Mouse (Mus musculus) hindbrain, embryonic 11.5 days (tissue): ENCODE measurements around the gene Dgkh. TPM values are rescaled to one million over a fixed set of nuclear protein-coding genes. Genes with fewer than 3 reads are reported as not detected.

ENCODE experiments used
- ATAC-seq: fragments of 200-750 bp; cut with Nextera tagmentation; 2 replicates; pipeline ENCODE4 v1.8.0; 2017; ENCODE audit warnings: mild to moderate bottlenecking, moderate TSS enrichment, moderate library complexity; ENCODE audit not compliant: low FRiP score
- DNase-seq: peaks from one replicate; pipeline ENCODE4 v3.0.0-alpha.2; 2015; ENCODE audit warnings: low spot score
- H3K27ac ChIP-seq: fragments of 300-500 bp; sonication (generic); 2 replicates; pipeline ENCODE4 v1.5.1; 2014; ENCODE audit warnings: mild to moderate bottlenecking, low read depth, low read length
- H3K27me3 ChIP-seq: fragments of 300-500 bp; sonication (generic); 2 replicates; pipeline ENCODE4 v1.6.1; 2014; ENCODE audit warnings: mild to moderate bottlenecking, low read length, moderate library complexity, mixed read lengths; ENCODE audit not compliant: control insufficient read depth, insufficient read depth
- H3K36me3 ChIP-seq: fragments of 300-500 bp; sonication (generic); 2 replicates; pipeline ENCODE4 v1.6.1; 2014; ENCODE audit warnings: mild to moderate bottlenecking, low read length, moderate library complexity, mixed read lengths; ENCODE audit not compliant: control insufficient read depth, insufficient read depth
- H3K4me1 ChIP-seq: fragments of 300-500 bp; sonication (generic); replicated peaks from 2 replicates; pipeline ENCODE4 v1.6.1; 2014; ENCODE audit warnings: low read length, mixed read lengths; ENCODE audit not compliant: control insufficient read depth, insufficient read depth
- H3K4me2 ChIP-seq: fragments of 300-500 bp; sonication (generic); replicated peaks from 2 replicates; pipeline ENCODE4 v1.6.1; 2014; ENCODE audit warnings: mild to moderate bottlenecking, low read depth, low read length
- H3K4me3 ChIP-seq: fragments of 300-500 bp; sonication (generic); 2 replicates; pipeline ENCODE4 v1.5.1; 2014; ENCODE audit warnings: low read depth, low read length
- H3K9ac ChIP-seq: fragments of 300-500 bp; sonication (generic); 2 replicates; pipeline ENCODE4 v1.6.1; 2014; ENCODE audit warnings: low read depth, low read length
- H3K9me3 ChIP-seq: fragments of 300-500 bp; sonication (generic); 2 replicates; pipeline ENCODE4 v1.6.1; 2016; ENCODE audit warnings: low read length; ENCODE audit not compliant: control insufficient read depth
- WGBS: fragments of 180-500 bp; shearing (Covaris S2); extraction: QIAGEN DNeasy Blood & Tissue Kit; methylation state at CpG from one replicate; pipeline ENCODE4 v1.1.7; 2014; 5-methylcytosine and 5-hydroxymethylcytosine counted together
- polyA plus RNA-seq: library from polyadenylated mRNA; unstranded; fragments of >200 nt; fragmentation: Nextera tagmentation; extraction: Ambion mirVana; gene quantifications from 2 replicates; pipeline ENCODE4 v1.2.1, GENCODE M21; 2014

The Dgkh gene
- polyA plus RNA-seq, 1 experiment from 2014 or later, result 2.2 TPM

DNA sequence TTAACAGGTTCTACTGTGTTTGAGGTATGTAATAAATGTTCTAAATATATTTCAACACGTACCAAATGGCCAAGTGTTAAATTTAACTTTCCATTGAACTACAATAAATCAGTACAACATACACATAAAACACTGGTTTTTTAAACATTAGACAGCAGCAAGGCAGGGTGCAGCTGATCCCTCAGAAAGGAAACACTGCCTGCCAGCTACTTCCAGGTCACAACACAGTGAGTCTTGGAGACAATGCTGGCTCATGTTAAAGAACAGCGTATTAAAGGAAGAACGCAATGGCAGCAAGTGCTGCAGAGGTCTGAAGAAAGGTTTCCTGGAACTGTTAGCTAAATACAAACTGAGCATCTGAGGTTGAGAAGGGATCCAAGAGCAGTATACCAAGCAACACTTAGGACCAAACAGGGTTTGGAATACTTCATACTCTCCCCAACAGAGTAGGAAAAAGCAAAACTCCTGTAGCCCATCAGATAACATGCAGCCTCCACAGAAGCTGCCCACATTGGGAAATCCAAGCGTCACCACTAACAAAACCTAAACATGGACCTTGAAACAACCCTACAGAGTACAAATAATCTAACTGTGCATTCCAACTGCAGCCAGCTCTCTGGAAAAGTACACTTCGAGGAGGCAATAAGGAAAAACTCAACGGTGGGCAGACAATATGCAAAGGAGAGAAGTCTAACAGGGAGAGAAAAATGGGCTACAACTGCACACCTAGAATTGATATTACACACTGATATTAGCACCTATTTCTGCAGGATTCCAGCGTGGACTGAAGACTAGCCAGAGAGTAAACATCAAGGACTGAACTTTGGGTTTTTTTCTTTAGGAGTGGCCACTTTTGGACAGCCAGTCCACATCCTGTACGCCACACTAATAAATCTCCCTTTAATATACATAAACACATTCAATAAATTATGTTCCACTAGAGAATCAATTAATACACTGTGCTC lies 203.8 kb downstream of the Dgkh start:
- H3K9me3 ChIP-seq, result no peaks in the 10 kb centered on the region
- no peaks in the 10 kb centered on the region for H3K36me3 ChIP-seq
- H3K27ac ChIP-seq, result no peak overlapping the region
- no peaks in the 10 kb centered on the region for H3K4me1 ChIP-seq
- no peak for ATAC-seq
- no peak overlapping the region for H3K9ac ChIP-seq
- H3K4me2 ChIP-seq, result no peak overlapping the region
- no peak overlapping the region for H3K4me3 ChIP-seq
- 91% methylated on average over 8 of the region's 8 CpGs for WGBS
- H3K27me3 ChIP-seq, result no peaks in the 10 kb centered on the region
- no peak for DNase-seq

DNA sequence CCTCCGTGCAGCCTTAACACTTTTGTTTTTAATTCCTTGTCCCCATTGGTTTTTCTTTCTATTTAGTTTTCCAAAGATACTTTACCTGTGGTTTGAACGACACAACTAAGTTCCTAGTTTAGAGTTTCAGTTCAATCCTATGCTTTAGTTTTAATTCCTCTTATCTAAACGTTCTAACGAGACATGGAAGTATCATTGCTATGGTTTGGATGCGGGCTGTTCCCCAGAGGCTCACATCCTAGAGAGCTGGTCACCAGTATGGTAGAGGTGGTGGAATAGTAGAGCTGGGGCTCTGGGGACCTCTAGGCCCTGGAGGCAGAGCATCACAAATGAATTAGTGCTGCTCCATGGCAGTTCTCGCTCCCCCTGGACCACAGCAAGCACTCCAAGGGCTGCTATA lies 205.7 kb downstream of the Dgkh start:
- Histone ChIP-seq H3K4me1 (no peaks in the 10 kb centered on the region), H3K4me2 (no peak overlapping the region), H3K27ac (no peak overlapping the region), H3K4me3 (no peak overlapping the region), H3K27me3 (no peaks in the 10 kb centered on the region), H3K9ac (no peak overlapping the region), H3K9me3 (no peaks in the 10 kb centered on the region), H3K36me3 (no peaks in the 10 kb centered on the region)
- DNase-seq (no peak), ATAC-seq (no peak)
- WGBS, result 70% methylated on average over 6 of the region's 6 CpGs

DNA sequence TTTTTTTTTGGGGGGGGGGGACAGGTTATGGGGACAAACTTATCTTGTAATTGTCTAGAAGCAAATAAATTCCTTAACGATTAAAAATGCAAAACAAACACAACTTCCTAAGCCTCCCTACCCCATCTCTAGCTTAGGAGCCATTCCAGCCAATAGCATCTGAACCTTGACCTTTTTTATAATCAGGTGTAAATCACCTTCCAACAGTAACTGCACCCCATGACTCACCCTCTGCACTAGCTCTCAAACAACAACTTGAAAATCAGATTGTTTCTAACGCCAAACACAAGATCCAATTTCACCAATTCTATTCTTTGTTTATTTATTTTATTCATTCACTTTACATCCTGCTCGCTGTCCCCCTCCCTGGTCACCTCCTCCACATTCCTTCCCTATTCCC lies 206.1 kb downstream of the Dgkh start:
- Histone ChIP-seq H3K27me3 (no peaks in the 10 kb centered on the region), H3K4me1 (no peaks in the 10 kb centered on the region), H3K4me3 (no peak overlapping the region), H3K4me2 (no peak overlapping the region), H3K36me3 (no peaks in the 10 kb centered on the region), H3K9ac (no peak overlapping the region), H3K9me3 (no peaks in the 10 kb centered on the region), H3K27ac (no peak overlapping the region)
- no peak for DNase-seq
- no peak for ATAC-seq
- 79% methylated on average over 3 of the region's 3 CpGs for WGBS

DNA sequence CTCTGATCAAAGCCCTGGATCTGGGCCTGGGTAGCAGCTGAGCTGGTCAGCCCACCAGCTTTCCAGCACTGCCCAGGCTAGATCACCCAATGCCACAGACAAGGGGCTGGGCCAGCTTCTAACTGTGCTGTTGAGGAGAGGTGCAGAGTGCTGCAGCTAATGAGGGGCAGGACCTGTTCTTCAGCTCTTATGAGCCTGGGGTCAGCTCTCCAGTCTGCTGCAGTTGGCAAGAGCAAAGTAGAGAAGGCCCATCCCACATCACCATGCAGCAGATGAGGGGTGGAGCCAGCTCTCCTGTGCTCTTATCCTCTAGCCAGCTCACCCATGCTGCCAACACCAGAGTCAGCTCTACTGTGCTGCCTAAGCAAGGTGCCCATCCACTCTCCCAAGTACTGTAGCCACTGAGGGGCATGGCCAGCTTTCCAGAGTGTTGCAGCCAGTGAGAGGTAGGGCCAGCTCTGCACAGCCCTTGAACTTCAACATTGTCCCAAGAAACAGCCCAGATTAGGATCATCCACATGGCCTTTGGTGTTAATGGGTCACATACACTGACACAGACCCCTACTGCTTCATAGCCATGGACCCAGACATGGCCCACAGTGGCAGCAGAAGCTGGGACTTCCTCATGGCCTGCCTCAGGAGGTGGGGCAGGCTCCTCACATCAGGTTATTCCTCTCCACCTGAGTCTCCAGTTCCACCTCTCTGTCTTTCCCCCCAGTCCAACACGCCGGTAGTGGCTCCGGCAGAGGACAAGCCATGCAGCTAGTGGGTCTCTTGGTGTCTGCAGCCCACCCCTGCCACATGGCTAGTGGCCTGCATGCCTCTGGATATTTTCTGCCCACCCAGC lies 206.7 kb downstream of the Dgkh start:
- H3K9me3 ChIP-seq, result no peaks in the 10 kb centered on the region
- no peak overlapping the region for H3K9ac ChIP-seq
- ATAC-seq, result no peak
- DNase-seq, result no peak
- H3K27me3 ChIP-seq, result no peaks in the 10 kb centered on the region
- H3K4me2 ChIP-seq, result no peak overlapping the region
- H3K36me3 ChIP-seq, result no peaks in the 10 kb centered on the region
- no peak overlapping the region for H3K27ac ChIP-seq
- H3K4me1 ChIP-seq, result no peaks in the 10 kb centered on the region
- H3K4me3 ChIP-seq, result no peak overlapping the region
- 100% methylated on average over 3 of the region's 3 CpGs for WGBS

DNA sequence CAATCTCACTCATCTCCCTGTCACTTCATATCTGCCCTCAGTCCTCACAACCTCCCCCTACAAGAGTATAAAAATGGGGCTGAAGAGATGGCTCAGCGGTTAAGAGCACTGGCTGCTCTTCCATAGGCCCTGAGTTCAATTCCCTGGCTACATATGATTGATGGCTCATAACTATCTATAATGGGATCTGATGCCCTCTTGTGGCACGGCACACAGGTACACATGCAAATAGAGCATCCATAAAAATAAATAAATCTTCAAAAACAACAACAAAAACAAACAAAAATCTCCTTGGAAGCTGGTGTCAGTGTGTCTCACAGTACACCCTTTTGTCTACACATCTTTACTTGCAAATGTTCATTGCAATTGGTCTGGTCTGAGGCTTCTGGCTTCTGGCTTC lies 207.5 kb downstream of the Dgkh start:
- Histone ChIP-seq H3K36me3 (no peaks in the 10 kb centered on the region), H3K4me2 (no peak overlapping the region), H3K4me3 (no peak overlapping the region), H3K4me1 (no peaks in the 10 kb centered on the region), H3K9ac (no peak overlapping the region), H3K9me3 (no peaks in the 10 kb centered on the region), H3K27me3 (no peaks in the 10 kb centered on the region), H3K27ac (no peak overlapping the region)
- ATAC-seq, result no peak
- WGBS, result 96% methylated on average over 2 of the region's 2 CpGs
- DNase-seq, result no peak

DNA sequence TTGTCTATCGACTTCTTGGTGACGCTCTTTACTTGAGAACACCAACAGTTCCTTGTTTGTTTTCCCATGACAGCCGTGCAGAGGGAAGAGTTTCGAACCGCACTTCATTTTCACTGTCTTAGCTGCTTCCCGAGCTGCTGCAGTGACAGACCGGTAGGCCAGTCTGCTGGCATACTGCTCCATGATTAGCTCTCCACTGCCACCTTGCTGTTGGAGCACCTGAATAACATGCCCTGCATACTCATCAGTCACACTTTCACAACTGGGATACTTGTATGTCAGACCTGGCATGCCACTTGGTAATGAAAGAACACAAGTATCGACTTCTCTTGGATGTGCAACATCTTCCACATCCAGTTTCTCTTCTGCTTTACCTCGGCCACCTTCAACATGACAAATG lies 221.9 kb downstream of the Dgkh start:
- Histone ChIP-seq H3K27me3 (no peaks in the 10 kb centered on the region), H3K36me3 (0 out of 2 replicates have a peak, but pooled peaks cover 2% of the 10 kb centered on the region), H3K4me2 (no peak overlapping the region), H3K9me3 (no peaks in the 10 kb centered on the region), H3K27ac (no peak overlapping the region), H3K4me3 (no peak overlapping the region), H3K4me1 (no peaks in the 10 kb centered on the region), H3K9ac (no peak overlapping the region)
- WGBS, result 81% methylated on average over 9 of the region's 9 CpGs
- no peak for DNase-seq
- ATAC-seq, result no peak

DNA sequence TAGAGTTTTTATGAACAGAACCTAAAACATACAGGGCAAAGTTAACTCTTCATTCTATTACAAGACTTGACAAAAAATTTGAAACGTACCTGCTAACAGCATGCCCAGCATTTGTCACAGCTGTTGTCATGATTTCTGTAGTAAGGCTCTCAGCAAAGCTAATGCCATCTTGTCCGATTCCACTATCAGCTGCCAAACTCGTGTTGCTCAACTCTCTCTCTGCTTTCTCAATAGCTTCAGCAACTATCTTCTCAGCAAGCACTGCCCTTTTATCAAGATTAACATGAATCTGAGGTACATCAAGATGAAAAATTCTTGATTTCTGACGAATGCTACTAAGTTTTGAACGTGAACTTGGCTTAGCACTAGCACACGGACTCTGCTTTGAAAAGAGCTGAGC lies 222.8 kb downstream of the Dgkh start:
- 0 out of 2 replicates have a peak, but pooled peaks cover 2% of the 10 kb centered on the region for H3K36me3 ChIP-seq
- no peaks in the 10 kb centered on the region for H3K27me3 ChIP-seq
- no peak overlapping the region for H3K27ac ChIP-seq
- no peaks in the 10 kb centered on the region for H3K4me1 ChIP-seq
- DNase-seq, result no peak
- no peak overlapping the region for H3K4me2 ChIP-seq
- WGBS, result 91% methylated on average over 6 of the region's 6 CpGs
- no peaks in the 10 kb centered on the region for H3K9me3 ChIP-seq
- ATAC-seq, result no peak
- no peak overlapping the region for H3K9ac ChIP-seq
- H3K4me3 ChIP-seq, result no peak overlapping the region
